Mouse (Mus musculus) kidney, embryonic 16.5 days (tissue): ENCODE results near the gene Adgra3. TPM values are rescaled to one million over a fixed set of nuclear protein-coding genes. Genes with fewer than 3 reads are reported as not detected.

Experiments
- ATAC-seq: fragments of 200-750 bp; cut with Nextera tagmentation; 2 replicates; pipeline ENCODE4 v1.8.0; 2017; ENCODE audit warnings: moderate TSS enrichment; ENCODE audit not compliant: low FRiP score, low TSS enrichment
- H3K27ac ChIP-seq: fragments of 300-500 bp; sonication (generic); 2 replicates; pipeline ENCODE4 v1.5.1; 2014; ENCODE audit warnings: low read length
- H3K27me3 ChIP-seq: fragments of 300-500 bp; sonication (generic); 2 replicates; pipeline ENCODE4 v1.6.1; 2014; ENCODE audit warnings: low read length, control low read depth, mixed read lengths; ENCODE audit not compliant: insufficient read depth
- H3K36me3 ChIP-seq: fragments of 300-500 bp; sonication (generic); 2 replicates; pipeline ENCODE4 v1.6.1; 2014; ENCODE audit warnings: low read length, control low read depth, mixed read lengths; ENCODE audit not compliant: insufficient read depth
- H3K4me1 ChIP-seq: fragments of 300-500 bp; sonication (generic); 2 replicates; pipeline ENCODE4 v1.6.1; 2014; ENCODE audit warnings: low read length, control low read depth, mixed read lengths; ENCODE audit not compliant: insufficient read depth
- H3K4me2 ChIP-seq: fragments of 300-500 bp; sonication (generic); replicated peaks from 2 replicates; pipeline ENCODE4 v1.6.1; 2014; ENCODE audit warnings: low read depth, low read length
- H3K4me3 ChIP-seq: fragments of 300-500 bp; sonication (generic); 2 replicates; pipeline ENCODE4 v1.5.1; 2014; ENCODE audit warnings: mild to moderate bottlenecking, low read length
- H3K9ac ChIP-seq: fragments of 300-500 bp; sonication (generic); replicated peaks from 2 replicates; pipeline ENCODE4 v1.6.1; 2014; ENCODE audit warnings: low read length
- H3K9me3 ChIP-seq: fragments of 300-500 bp; sonication (generic); 2 replicates; pipeline ENCODE4 v1.6.1; 2016; ENCODE audit warnings: low read length, control low read depth
- WGBS: fragments of 180-500 bp; shearing (Covaris S2); extraction: QIAGEN DNeasy Blood & Tissue Kit; methylation state at CpG from one replicate; pipeline ENCODE4 v1.1.7; 2014; 5-methylcytosine and 5-hydroxymethylcytosine counted together
- polyA plus RNA-seq: library from polyadenylated mRNA; unstranded; fragments of >200 nt; fragmentation: Nextera tagmentation; extraction: Ambion mirVana; gene quantifications from 2 replicates; pipeline ENCODE4 v1.2.1, GENCODE M21; 2015

Adgra3 gene
- polyA plus RNA-seq, 1 experiment from 2014 or later = 35.3 TPM

- Histone ChIP-seq H3K27ac (no peak overlapping the region), H3K9ac (no peak overlapping the region), H3K4me1 (peaks cover 40% of the 10 kb centered on the region), H3K27me3 (no peaks in the 10 kb centered on the region), H3K4me2 (no peak overlapping the region), H3K36me3 (peaks cover 6% of the 10 kb centered on the region; the same call in 1 of the 2 replicates), H3K9me3 (no peaks in the 10 kb centered on the region), H3K4me3 (no peak overlapping the region)
- no peak for ATAC-seq
- 47% methylated on average over 8 of the region's 8 CpGs for WGBS
Measured at GRCm38 (mm10) chr5:50049506-50049905, 9.3 kb downstream of the Adgra3 start.

GRCm38 (mm10) chr5:50048960-50049359, 9.8 kb downstream of the Adgra3 start:
- no peak overlapping the region for H3K4me3 ChIP-seq
- H3K4me1 ChIP-seq = peaks cover 36% of the 10 kb centered on the region
- H3K9ac ChIP-seq = no peak overlapping the region
- WGBS = 67% methylated on average over 7 of the region's 7 CpGs
- no peaks in the 10 kb centered on the region for H3K27me3 ChIP-seq
- H3K27ac ChIP-seq = no peak overlapping the region
- H3K9me3 ChIP-seq = no peaks in the 10 kb centered on the region
- H3K36me3 ChIP-seq = peaks cover 6% of the 10 kb centered on the region; the same call in 1 of the 2 replicates
- ATAC-seq = no peak
- H3K4me2 ChIP-seq = no peak overlapping the region

GRCm38 (mm10) chr5:50048271-50048851, 10.4 kb downstream of the Adgra3 start:
- no peak overlapping the region for H3K4me2 ChIP-seq
- no peak overlapping the region for H3K9ac ChIP-seq
- H3K4me3 ChIP-seq = no peak overlapping the region
- ATAC-seq = 0 out of 2 replicates have a peak, but pooled peaks have one; percentile 37
- H3K27me3 ChIP-seq = no peaks in the 10 kb centered on the region
- H3K4me1 ChIP-seq = peaks cover 36% of the 10 kb centered on the region
- no peaks in the 10 kb centered on the region for H3K9me3 ChIP-seq
- no peak overlapping the region; the same call in 1 of the 2 replicates for H3K27ac ChIP-seq
- peaks cover 6% of the 10 kb centered on the region; the same call in 1 of the 2 replicates for H3K36me3 ChIP-seq
- 43% methylated on average over 5 of the region's 5 CpGs for WGBS

- Histone ChIP-seq H3K36me3 (no peaks in the 10 kb centered on the region), H3K4me3 (no peak overlapping the region), H3K4me1 (peaks cover 35% of the 10 kb centered on the region), H3K27me3 (no peaks in the 10 kb centered on the region), H3K9ac (no peak overlapping the region), H3K9me3 (no peaks in the 10 kb centered on the region), H3K4me2 (no peak overlapping the region), H3K27ac (no peak overlapping the region)
- WGBS = 89% methylated on average over 6 of the region's 6 CpGs
- ATAC-seq = no peak
Measured at GRCm38 (mm10) chr5:50045180-50045579, 13.6 kb downstream of the Adgra3 start.

GRCm38 (mm10) chr5:50043677-50044076, 15.1 kb downstream of the Adgra3 start:
- 71% methylated on average over 4 of the region's 4 CpGs for WGBS
- ATAC-seq = no peak

GRCm38 (mm10) chr5:50042274-50042943, 16.4 kb downstream of the Adgra3 start:
- no peak for ATAC-seq
- Histone ChIP-seq H3K27ac (0 out of 2 replicates have a peak overlapping the region, but pooled peaks have one; percentile 34), H3K9me3 (no peaks in the 10 kb centered on the region), H3K4me2 (no peak overlapping the region), H3K4me1 (peaks cover 41% of the 10 kb centered on the region), H3K9ac (no peak overlapping the region), H3K4me3 (no peak overlapping the region), H3K27me3 (no peaks in the 10 kb centered on the region), H3K36me3 (no peaks in the 10 kb centered on the region)
- 31% methylated on average over 7 of the region's 7 CpGs for WGBS

More at GRCm38 (mm10) chr5:50043677-50044076, 15.1 kb downstream of the Adgra3 start:
- no peaks in the 10 kb centered on the region for H3K27me3 ChIP-seq
- no peak overlapping the region for H3K4me2 ChIP-seq
- no peak overlapping the region for H3K9ac ChIP-seq
- H3K4me3 ChIP-seq = no peak overlapping the region
- H3K9me3 ChIP-seq = no peaks in the 10 kb centered on the region
- H3K4me1 ChIP-seq = peaks cover 38% of the 10 kb centered on the region
- no peak overlapping the region for H3K27ac ChIP-seq
- H3K36me3 ChIP-seq = no peaks in the 10 kb centered on the region

GRCm38 (mm10) chr5:50039521-50039920, 19.3 kb downstream of the Adgra3 start:
- no peaks in the 10 kb centered on the region for H3K36me3 ChIP-seq
- no peak for ATAC-seq
- no peak overlapping the region for H3K4me3 ChIP-seq
- H3K9me3 ChIP-seq = no peaks in the 10 kb centered on the region
- 68% methylated on average over 6 of the region's 6 CpGs for WGBS
- H3K4me2 ChIP-seq = no peak overlapping the region
- H3K9ac ChIP-seq = no peak overlapping the region
- peaks cover 66% of the 10 kb centered on the region for H3K4me1 ChIP-seq
- H3K27ac ChIP-seq = no peak overlapping the region
- no peaks in the 10 kb centered on the region for H3K27me3 ChIP-seq

- Histone ChIP-seq H3K27ac (peak overlapping the region; percentile 82), H3K4me2 (peak overlapping the region; percentile 12; the same call in 1 of the 2 replicates)
- WGBS = 25% methylated on average over 8 of the region's 8 CpGs
Measured at GRCm38 (mm10) chr5:50037666-50038065, 21.1 kb downstream of the Adgra3 start.

GRCm38 (mm10) chr5:50034900-50035514, 23.8 kb downstream of the Adgra3 start:
- 58% methylated on average over 8 of the region's 8 CpGs for WGBS
- Histone ChIP-seq H3K36me3 (no peaks in the 10 kb centered on the region), H3K4me3 (no peak overlapping the region), H3K27ac (peak overlapping the region; percentile 88), H3K4me2 (peak overlapping the region; percentile 22), H3K9me3 (no peaks in the 10 kb centered on the region), H3K27me3 (no peaks in the 10 kb centered on the region), H3K9ac (no peak overlapping the region), H3K4me1 (peaks cover 83% of the 10 kb centered on the region)
- ATAC-seq = peak; percentile 55

More at GRCm38 (mm10) chr5:50037666-50038065, 21.1 kb downstream of the Adgra3 start:
- Histone ChIP-seq H3K9ac (no peak overlapping the region), H3K9me3 (no peaks in the 10 kb centered on the region), H3K4me3 (no peak overlapping the region), H3K36me3 (no peaks in the 10 kb centered on the region), H3K4me1 (peaks cover 75% of the 10 kb centered on the region), H3K27me3 (no peaks in the 10 kb centered on the region)
- no peak for ATAC-seq
